Mouse (Mus musculus) cerebellum, adult 2 months (tissue): ENCODE results near the gene Cd7. TPM values are rescaled to one million over a fixed set of nuclear protein-coding genes. Genes with fewer than 3 reads are reported as not detected.
A peak's percentile ranks its signal among the peaks of the same experiment; 100 is the strongest.

Experiments used
- DNase-seq, 2 experiments: peaks; one replicate each; pipeline ENCODE4 v3.0.0; 2021
- H3K27ac ChIP-seq: fragments of 200-500 bp; 2 replicates; pipeline ENCODE4 v1.5.1; 2012; ENCODE audit warnings: low read length, control low read depth, inconsistent platforms; ENCODE audit not compliant: insufficient read depth
- H3K27me3 ChIP-seq: fragments of 200-500 bp; 2 replicates; pipeline ENCODE4 v1.6.1; 2012; ENCODE audit warnings: inconsistent platforms, mild to moderate bottlenecking, low read length, moderate library complexity; ENCODE audit not compliant: control insufficient read depth, insufficient read depth
- H3K4me1 ChIP-seq: fragments of 200-500 bp; 2 replicates; pipeline ENCODE4 v1.6.1; 2011; ENCODE audit warnings: low read length; ENCODE audit not compliant: control insufficient read depth, insufficient read depth
- H3K4me3 ChIP-seq: fragments of 200-500 bp; replicated peaks from 2 replicates; pipeline ENCODE3; 2011; ENCODE audit warnings: mild to moderate bottlenecking, low read depth, low read length, control low read depth; ENCODE audit not compliant: insufficient read depth
- CTCF ChIP-seq: fragments of 200-500 bp; IDR thresholded peaks from 2 replicates; pipeline ENCODE4 v1.5.1; 2011; ENCODE audit warnings: low read depth, mild to moderate bottlenecking, control low read depth, low read length, moderate library complexity, borderline replicate concordance; ENCODE audit not compliant: insufficient read depth
- POLR2A ChIP-seq: fragments of 200-500 bp; IDR thresholded peaks from 2 replicates; pipeline ENCODE4 v1.6.1; 2011; ENCODE audit warnings: low read length, control low read depth, borderline replicate concordance; ENCODE audit not compliant: insufficient read depth
- WGBS: fragments of 180-500 bp; shearing (Covaris S2); methylation state at CpG from one replicate; pipeline ENCODE4 v1.1.7; 2018; 5-methylcytosine and 5-hydroxymethylcytosine counted together
- polyA plus RNA-seq: library from polyadenylated mRNA; depleted of rRNA; stranded (reverse); fragments of >200 nt; gene quantifications from 2 replicates; pipeline ENCODE4 v1.2.3, GENCODE M21; 2012

Gene Cd7
- polyA plus RNA-seq, 1 experiment, result 0.11 TPM

GRCm38 (mm10) chr11:120994741-120995140 lies 44.5 kb downstream of the Cd7 start:
- WGBS, result 88% methylated on average over 6 of the region's 6 CpGs
- no peak overlapping the region for H3K4me3 ChIP-seq

GRCm38 (mm10) chr11:120993586-120993985 lies 45.6 kb downstream of the Cd7 start:
- WGBS, result 48% methylated on average over 5 of the region's 5 CpGs
- DNase-seq, result no peak
- Histone ChIP-seq H3K4me1 (peaks cover 21% of the 10 kb centered on the region), H3K27me3 (no peaks in the 10 kb centered on the region), H3K4me3 (no peak overlapping the region), H3K27ac (no peak overlapping the region)
- no peak for TF ChIP-seq POLR2A
- TF ChIP-seq CTCF, result no peak

More at GRCm38 (mm10) chr11:120994741-120995140, 44.5 kb downstream of the Cd7 start:
- peaks cover 16% of the 10 kb centered on the region for H3K4me1 ChIP-seq
- H3K27me3 ChIP-seq, result no peaks in the 10 kb centered on the region
- no peak for TF ChIP-seq CTCF
- TF ChIP-seq POLR2A, result no peak
- H3K27ac ChIP-seq, result no peak overlapping the region
- no peak for DNase-seq

- Histone ChIP-seq H3K27ac (no peak overlapping the region), H3K27me3 (no peaks in the 10 kb centered on the region), H3K4me1 (peaks cover 25% of the 10 kb centered on the region), H3K4me3 (no peak overlapping the region)
- 96% methylated on average over 3 of the region's 3 CpGs for WGBS
- TF ChIP-seq CTCF (no peak), POLR2A (no peak)
- DNase-seq, result no peak
Observed at GRCm38 (mm10) chr11:120993080-120993479, 46.1 kb downstream of the Cd7 start.

- peak in 1 of 2 experiments; percentile 51 for DNase-seq
- H3K27me3 ChIP-seq, result no peaks in the 10 kb centered on the region
- WGBS, result 23% methylated on average over 3 of the region's 3 CpGs
- TF ChIP-seq CTCF (no peak), POLR2A (no peak)
- H3K27ac ChIP-seq, result peak overlapping the region; percentile 73
- peak overlapping the region; percentile 62 for H3K4me3 ChIP-seq
- peaks cover 29% of the 10 kb centered on the region for H3K4me1 ChIP-seq
Observed at GRCm38 (mm10) chr11:120991791-120992190, 47.4 kb downstream of the Cd7 start.

GRCm38 (mm10) chr11:120990951-120991526 lies 48.2 kb downstream of the Cd7 start, which contains the start of gene Csnk1d:
TSS of gene Csnk1d (minus strand) at chr11:120991330.
- no peaks in the 10 kb centered on the region for H3K27me3 ChIP-seq
- peak; percentile 98 to 100 for DNase-seq
- peak within 1 kb of the TSS; percentile 79 for H3K27ac ChIP-seq
- peak within 1 kb of the TSS; percentile 62 for H3K4me3 ChIP-seq
- TF ChIP-seq CTCF (no peak), POLR2A (peak; percentile 81)
- WGBS, result under 1% methylated on average over 59 of the region's 59 CpGs
- H3K4me1 ChIP-seq, result peaks cover 29% of the 10 kb centered on the region

- TF ChIP-seq POLR2A (no peak), CTCF (no peak)
- WGBS, result 3% methylated on average over 26 of the region's 35 CpGs
- H3K27ac ChIP-seq, result peak overlapping the region; percentile 79; the same call in 1 of the 2 replicates
- H3K27me3 ChIP-seq, result no peaks in the 10 kb centered on the region
- H3K4me1 ChIP-seq, result peaks cover 29% of the 10 kb centered on the region
- DNase-seq, result peak; percentile 39
- H3K4me3 ChIP-seq, result peak overlapping the region; percentile 62
Observed at GRCm38 (mm10) chr11:120990126-120990781, 49.0 kb downstream of the Cd7 start.

GRCm38 (mm10) chr11:120989523-120989922 lies 49.7 kb downstream of the Cd7 start:
- TF ChIP-seq CTCF (no peak), POLR2A (no peak)
- Histone ChIP-seq H3K4me3 (peak overlapping the region; percentile 62), H3K27ac (no peak overlapping the region), H3K27me3 (no peaks in the 10 kb centered on the region), H3K4me1 (peaks cover 34% of the 10 kb centered on the region)
- DNase-seq, result no peak
- 0% methylated on average over 1 of the region's 1 CpGs for WGBS

GRCm38 (mm10) chr11:120988410-120988809 lies 50.8 kb downstream of the Cd7 start:
- Histone ChIP-seq H3K27ac (no peak overlapping the region), H3K4me1 (peaks cover 31% of the 10 kb centered on the region), H3K4me3 (no peak overlapping the region), H3K27me3 (no peaks in the 10 kb centered on the region)
- 22% methylated on average over 4 of the region's 4 CpGs for WGBS
- TF ChIP-seq POLR2A (no peak), CTCF (no peak)
- no peak for DNase-seq
